Mouse (Mus musculus) hindbrain, postnatal 0 days (tissue): ENCODE results near the gene Mrpl3. TPM values are rescaled to one million over a fixed set of nuclear protein-coding genes. Genes with fewer than 3 reads are reported as not detected.
A peak's percentile ranks its signal among the peaks of the same experiment; 100 is the strongest.

Source experiments
- ATAC-seq: fragments of 200-750 bp; cut with Nextera tagmentation; 2 replicates; pipeline ENCODE4 v1.8.0; 2017; ENCODE audit warnings: mild to moderate bottlenecking, moderate TSS enrichment, moderate library complexity
- DNase-seq: peaks from one replicate; pipeline ENCODE4 v3.0.0-alpha.2; 2015; ENCODE audit warnings: low spot score
- H3K27ac ChIP-seq: fragments of 300-500 bp; sonication (generic); 2 replicates; pipeline ENCODE4 v1.5.1; 2014; ENCODE audit warnings: mild to moderate bottlenecking
- H3K27me3 ChIP-seq: fragments of 300-500 bp; sonication (generic); 2 replicates; pipeline ENCODE4 v1.6.1; 2014; ENCODE audit warnings: low read length, mixed read lengths; ENCODE audit not compliant: insufficient read depth
- H3K36me3 ChIP-seq: fragments of 300-500 bp; sonication (generic); 2 replicates; pipeline ENCODE4 v1.6.1; 2014; ENCODE audit warnings: low read length, mixed read lengths; ENCODE audit not compliant: insufficient read depth
- H3K4me1 ChIP-seq: fragments of 300-500 bp; sonication (generic); 2 replicates; pipeline ENCODE4 v1.6.1; 2014; ENCODE audit warnings: antibody characterized with exemption, low read length, mixed read lengths; ENCODE audit not compliant: insufficient read depth
- H3K4me2 ChIP-seq: fragments of 300-500 bp; sonication (generic); 2 replicates; pipeline ENCODE4 v1.6.1; 2014; ENCODE audit warnings: low read depth, mild to moderate bottlenecking, low read length, moderate library complexity, mixed read lengths
- H3K4me3 ChIP-seq: fragments of 300-500 bp; sonication (generic); 2 replicates; pipeline ENCODE4 v1.5.1; 2014; ENCODE audit warnings: low read length
- H3K9ac ChIP-seq: fragments of 300-500 bp; sonication (generic); replicated peaks from 2 replicates; pipeline ENCODE4 v1.6.1; 2014; ENCODE audit warnings: mild to moderate bottlenecking, low read length, moderate library complexity, mixed read lengths
- H3K9me3 ChIP-seq: fragments of 300-500 bp; sonication (generic); 2 replicates; pipeline ENCODE4 v1.6.1; 2016; ENCODE audit warnings: low read length, mixed read lengths
- CTCF ChIP-seq: IDR thresholded peaks from 2 replicates; pipeline ENCODE4 v1.5.1; 2016; ENCODE audit warnings: antibody characterized with exemption, control low read depth, low read depth
- WGBS: fragments of 180-500 bp; shearing (Covaris S2); extraction: QIAGEN DNeasy Blood & Tissue Kit; methylation state at CpG from one replicate; pipeline ENCODE4 v1.1.7; 2014; 5-methylcytosine and 5-hydroxymethylcytosine counted together
- polyA plus RNA-seq: library from polyadenylated mRNA; unstranded; fragments of >200 nt; fragmentation: Nextera tagmentation; extraction: Ambion mirVana; gene quantifications from 2 replicates; pipeline ENCODE4 v1.2.1, GENCODE M21; 2015
- total RNA-seq: library from RNA; depleted of rRNA; stranded (reverse); fragments of >200 nt; gene quantifications from 2 replicates; pipeline ENCODE4 v1.2.3, GENCODE M21; 2014

The Mrpl3 gene
- total and polyA plus RNA-seq, 2 experiments from 2014 or later: 57.0 to 95.2 TPM

- no peak overlapping the region for H3K27ac ChIP-seq
- no peak for DNase-seq
- peaks cover 8% of the 10 kb centered on the region; the same call in 1 of the 2 replicates for H3K4me1 ChIP-seq
- H3K9me3 ChIP-seq: no peaks in the 10 kb centered on the region
- no peak overlapping the region for H3K4me3 ChIP-seq
- H3K9ac ChIP-seq: no peak overlapping the region
- no peaks in the 10 kb centered on the region for H3K27me3 ChIP-seq
- TF ChIP-seq CTCF: no peak
- WGBS: 64% methylated on average over 7 of the region's 7 CpGs
- no peak overlapping the region for H3K4me2 ChIP-seq
- no peak for ATAC-seq
- no peaks in the 10 kb centered on the region for H3K36me3 ChIP-seq
Observed at GRCm38 (mm10) chr9:105046014-105046413, 7.0 kb upstream of the Mrpl3 start.

GRCm38 (mm10) chr9:105048351-105048750, 4.7 kb upstream of the Mrpl3 start:
- peak; percentile 80 for ATAC-seq
- TF ChIP-seq CTCF: no peak
- WGBS: 20% methylated on average over 10 of the region's 10 CpGs

DNA sequence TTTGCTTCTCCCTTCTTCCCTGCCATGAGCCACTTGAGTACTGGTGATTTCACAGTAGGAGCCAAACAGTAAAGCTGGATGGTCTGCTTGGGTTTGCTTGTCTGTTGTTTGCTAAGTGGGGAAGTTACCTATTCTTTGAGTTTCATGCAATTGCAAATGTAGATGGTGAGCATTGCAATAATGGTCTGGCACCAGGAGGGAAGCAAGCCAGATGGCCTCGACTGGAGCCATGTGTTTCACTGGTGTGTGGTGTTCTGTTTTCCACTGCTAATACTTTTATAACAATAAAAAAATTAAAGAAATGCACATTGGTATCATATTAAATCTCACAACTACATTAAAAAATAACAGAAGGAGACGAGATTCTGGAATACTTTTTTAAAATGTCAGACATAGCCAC, 3.4 kb upstream of the Mrpl3 start:
- Histone ChIP-seq H3K27me3 (no peaks in the 10 kb centered on the region), H3K9ac (no peak overlapping the region), H3K4me3 (no peak overlapping the region), H3K27ac (no peak overlapping the region), H3K4me2 (no peak overlapping the region), H3K4me1 (peaks cover 8% of the 10 kb centered on the region; the same call in 1 of the 2 replicates), H3K36me3 (no peaks in the 10 kb centered on the region), H3K9me3 (no peaks in the 10 kb centered on the region)
- DNase-seq: no peak
- ATAC-seq: no peak
- 64% methylated on average over 2 of the region's 2 CpGs for WGBS
- no peak for TF ChIP-seq CTCF

More at GRCm38 (mm10) chr9:105048351-105048750, 4.7 kb upstream of the Mrpl3 start:
- Histone ChIP-seq H3K4me1 (peaks cover 8% of the 10 kb centered on the region; the same call in 1 of the 2 replicates), H3K4me3 (no peak overlapping the region), H3K27ac (peak overlapping the region; percentile 41; the same call in 1 of the 2 replicates), H3K9me3 (no peaks in the 10 kb centered on the region), H3K36me3 (no peaks in the 10 kb centered on the region), H3K27me3 (no peaks in the 10 kb centered on the region), H3K9ac (no peak overlapping the region), H3K4me2 (0 out of 2 replicates have a peak overlapping the region, but pooled peaks have one; percentile 13)
- peak; percentile 86 for DNase-seq

DNA sequence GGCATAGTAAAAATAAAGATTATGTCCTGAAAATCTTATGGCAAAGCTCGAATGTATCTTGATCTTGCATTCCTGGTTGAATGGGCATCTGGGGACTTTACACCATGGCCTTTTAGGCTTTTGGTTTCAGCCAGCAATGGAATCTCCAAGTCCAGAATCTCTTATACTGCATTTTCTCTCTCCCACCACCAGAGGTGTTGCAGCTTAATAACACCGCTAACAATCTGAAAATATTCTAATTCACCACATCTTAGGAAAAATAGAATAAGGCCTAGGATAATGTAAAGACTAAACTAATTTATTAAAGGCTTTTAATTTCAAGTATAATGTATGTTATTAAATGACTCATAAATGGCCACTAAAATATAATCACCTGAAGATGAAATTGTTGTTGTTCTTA, 2.8 kb upstream of the Mrpl3 start:
- no peak for ATAC-seq
- peak; percentile 45 for TF ChIP-seq CTCF
- 59% methylated on average over 2 of the region's 2 CpGs for WGBS

DNA sequence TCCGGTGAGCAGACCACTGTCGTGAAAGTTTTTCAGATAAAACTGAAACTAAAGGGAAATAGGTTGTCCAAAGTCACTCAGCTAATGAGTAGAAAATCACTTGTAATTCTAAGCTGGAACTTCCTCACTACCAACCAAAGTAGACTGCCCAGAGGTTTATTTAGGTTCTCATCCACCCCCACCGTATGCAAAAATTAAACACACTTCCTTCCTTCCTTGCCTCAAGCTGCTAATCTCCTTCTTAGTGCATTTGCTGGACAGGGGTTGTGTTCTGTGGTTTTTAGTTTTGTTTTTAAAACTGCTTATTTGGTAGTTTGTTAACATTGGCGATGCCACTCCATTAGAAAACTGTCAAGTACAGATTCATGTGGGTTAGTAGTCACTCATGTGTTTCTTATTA, 773 bp downstream of the Mrpl3 start:
- no peaks in the 10 kb centered on the region for H3K4me1 ChIP-seq
- WGBS: 54% methylated on average over 4 of the region's 4 CpGs

More for the DNA sequence above, 2.8 kb upstream of the Mrpl3 start:
- peaks cover 8% of the 10 kb centered on the region; the same call in 1 of the 2 replicates for H3K4me1 ChIP-seq
- no peak overlapping the region for H3K4me2 ChIP-seq
- no peak overlapping the region for H3K4me3 ChIP-seq
- DNase-seq: no peak
- H3K9me3 ChIP-seq: no peaks in the 10 kb centered on the region
- H3K36me3 ChIP-seq: no peaks in the 10 kb centered on the region
- H3K27me3 ChIP-seq: no peaks in the 10 kb centered on the region
- no peak overlapping the region for H3K27ac ChIP-seq
- H3K9ac ChIP-seq: no peak overlapping the region

GRCm38 (mm10) chr9:105069106-105069505, 16.1 kb downstream of the Mrpl3 start:
- H3K27ac ChIP-seq: no peak overlapping the region
- 90% methylated on average over 10 of the region's 10 CpGs for WGBS
- no peaks in the 10 kb centered on the region for H3K4me1 ChIP-seq
- H3K27me3 ChIP-seq: no peaks in the 10 kb centered on the region
- no peak overlapping the region for H3K4me2 ChIP-seq
- DNase-seq (no peak), ATAC-seq (no peak)
- H3K9me3 ChIP-seq: no peaks in the 10 kb centered on the region
- H3K4me3 ChIP-seq: no peak overlapping the region
- no peak overlapping the region for H3K9ac ChIP-seq
- H3K36me3 ChIP-seq: peaks cover 36% of the 10 kb centered on the region
- TF ChIP-seq CTCF: no peak

More for the DNA sequence above, 773 bp downstream of the Mrpl3 start:
- DNase-seq: no peak
- H3K27me3 ChIP-seq: no peaks in the 10 kb centered on the region
- peaks cover 32% of the 10 kb centered on the region for H3K36me3 ChIP-seq
- peak overlapping the region; percentile 93 for H3K9ac ChIP-seq
- ATAC-seq: no peak
- H3K4me3 ChIP-seq: peak overlapping the region; percentile 96
- H3K4me2 ChIP-seq: peak overlapping the region; percentile 80
- TF ChIP-seq CTCF: no peak
- H3K27ac ChIP-seq: 0 out of 2 replicates have a peak overlapping the region, but pooled peaks have one; percentile 74
- no peaks in the 10 kb centered on the region for H3K9me3 ChIP-seq

DNA sequence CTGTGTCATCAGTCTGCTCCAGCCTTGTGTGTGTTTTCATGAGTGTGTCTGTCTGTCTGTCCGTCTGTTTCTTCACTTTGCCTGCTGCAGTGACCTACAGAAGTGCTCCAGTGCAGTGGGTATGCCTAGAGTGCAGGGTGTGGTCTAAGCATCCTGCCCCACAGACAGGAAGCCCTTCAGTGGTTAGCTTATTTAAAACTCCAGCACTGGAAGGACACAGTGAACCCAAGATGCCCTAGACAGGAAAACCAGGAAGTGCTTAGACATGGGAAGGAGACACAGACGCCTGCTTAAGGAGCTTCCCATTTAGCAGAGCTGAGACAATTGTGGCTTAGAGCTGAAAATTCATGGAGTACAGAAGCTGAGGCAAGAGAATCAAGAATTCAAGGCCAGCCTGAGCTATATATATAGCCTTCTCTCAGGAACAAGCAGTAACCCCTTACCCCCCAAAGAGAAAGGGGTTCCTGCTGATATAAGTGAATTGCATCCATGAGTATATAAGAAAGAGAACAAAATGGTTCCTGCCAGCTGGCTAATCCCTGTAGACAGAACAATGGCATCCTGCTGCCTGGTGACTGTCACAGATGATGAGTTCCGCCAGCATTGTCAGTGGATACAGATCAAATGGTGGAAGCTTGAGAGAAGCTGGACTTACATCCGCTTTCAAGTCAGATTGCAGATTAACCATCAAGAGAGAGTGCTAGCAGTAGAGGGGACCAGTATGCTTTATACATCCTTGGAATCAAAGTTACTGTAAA, 20.1 kb downstream of the Mrpl3 start:
- H3K4me1 ChIP-seq: no peaks in the 10 kb centered on the region
- DNase-seq (no peak), ATAC-seq (no peak)
- no peak for TF ChIP-seq CTCF
- H3K4me2 ChIP-seq: no peak overlapping the region
- H3K27me3 ChIP-seq: no peaks in the 10 kb centered on the region
- peaks cover 37% of the 10 kb centered on the region for H3K36me3 ChIP-seq
- 60% methylated on average over 4 of the region's 4 CpGs for WGBS
- no peak overlapping the region for H3K4me3 ChIP-seq
- no peak overlapping the region for H3K9ac ChIP-seq
- H3K27ac ChIP-seq: no peak overlapping the region
- H3K9me3 ChIP-seq: no peaks in the 10 kb centered on the region
